Mouse (Mus musculus) Patski (cell line): Measurements from ENCODE around the gene Stat3. TPM values are rescaled to one million over a fixed set of nuclear protein-coding genes. Genes with fewer than 3 reads are reported as not detected.

ENCODE experiments used
- ATAC-seq: fragments of 100-300 bp; one replicate; pipeline ENCODE4 v1.8.0; 2021
- CTCF ChIA-PET: fragments of 350-600 bp; sonication (Branson Sonifier 250); formaldehyde crosslinking; loops from one replicate; lab custom pipeline; 2022; ENCODE audit warnings: inconsistent platforms; lab: Charles Lee
- POLR2A ChIA-PET: fragments of 350-600 bp; sonication (Branson Sonifier 250); formaldehyde crosslinking; loops from one replicate; lab custom pipeline; 2022; ENCODE audit warnings: antibody characterized with exemption, inconsistent platforms; lab: Charles Lee
- DNase-seq: peaks from one replicate; pipeline ENCODE4 v3.0.0-alpha.2; 2011; ENCODE audit warnings: low read depth, low spot score
- H3K27me3 ChIP-seq: fragments of 371-371 bp; one replicate; pipeline ENCODE4 v1.5.1; 2021
- CTCF ChIP-seq: fragments of 100-300 bp; IDR thresholded peaks from one replicate; pipeline ENCODE4 v1.5.1; 2021
- in situ Hi-C: fragments of 300-500 bp; cut with MboI; formaldehyde crosslinking; loops from 3 replicates; pipeline ENCODE4 v1.11.1; 2018; ENCODE audit warnings: low pct_unique_long_range_greater_than_20kb, mixed read lengths
- polyA plus RNA-seq: library from polyadenylated mRNA; unstranded; gene quantifications from one replicate; pipeline ENCODE4 v1.2.3, GENCODE M21; 2021

Gene Stat3
- polyA plus RNA-seq, 1 experiment from 2014 or later, result 152 TPM

DNA sequence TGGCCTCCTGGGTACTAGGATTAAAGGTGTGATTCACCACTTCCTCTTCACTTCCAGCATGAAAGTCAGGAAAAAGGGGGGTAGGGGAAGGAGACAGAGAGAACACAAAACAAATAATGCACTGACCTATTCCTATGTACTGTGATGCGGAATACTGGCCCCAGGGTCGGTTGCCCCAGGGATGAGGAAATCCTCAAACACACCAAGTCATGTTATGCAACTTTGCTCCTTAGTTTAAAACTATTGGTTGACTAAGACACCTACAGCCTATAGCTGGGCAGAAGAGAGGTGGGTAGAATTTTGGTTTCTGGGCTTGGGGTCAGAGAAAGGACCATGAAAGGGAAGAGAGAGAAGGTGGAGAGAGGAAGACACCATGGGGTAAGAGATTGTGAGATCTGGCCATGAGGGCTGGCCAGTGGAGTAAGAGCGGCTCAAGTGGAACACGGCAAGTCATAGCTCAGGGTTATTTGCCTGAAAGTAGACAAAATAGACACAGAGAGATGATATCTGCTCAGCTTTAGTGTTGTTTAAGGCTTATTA lies 22.8 kb downstream of the Stat3 start:
- no peak for ATAC-seq
- in situ Hi-C loops, result no loop called here
- ChIA-PET POLR2A (interaction anchor here (0.7 kb wide), 1 partner anchor 9 kb away, joined by 3 read pairs; no protein-coding TSS in a partner anchor), CTCF (interaction anchor here (2.9 kb wide), 1 partner anchor 10 kb away, joined by 9 read pairs; no protein-coding TSS in a partner anchor)
- no peak for TF ChIP-seq CTCF
- no peak for DNase-seq
- H3K27me3 ChIP-seq, result no peaks in the 10 kb centered on the region

- ChIA-PET CTCF (interaction anchor here (0.7 to 2.9 kb wide), 3 partner anchors 9 to 11 kb away, joined by 3 to 9 read pairs (median 3); no protein-coding TSS in a partner anchor), POLR2A (interaction anchor here (1.4 kb wide), 1 partner anchor 13 kb away, joined by 8 read pairs; no protein-coding TSS in a partner anchor)
- ATAC-seq (no peak), DNase-seq (no peak)
- in situ Hi-C loops, result no loop called here
- no peak for TF ChIP-seq CTCF
- H3K27me3 ChIP-seq, result no peaks in the 10 kb centered on the region
These were observed 24.3 kb downstream of the Stat3 start for GRCm38 (mm10) chr11:100915063-100915462.

- ATAC-seq, result no peak
- no peak for TF ChIP-seq CTCF
These were observed 24.9 kb downstream of the Stat3 start for GRCm38 (mm10) chr11:100914415-100914814.

GRCm38 (mm10) chr11:100912401-100913155 lies 26.8 kb downstream of the Stat3 start:
- in situ Hi-C loops, result no loop called here
- no peak for TF ChIP-seq CTCF
- DNase-seq, result no peak
- ChIA-PET CTCF (no interaction called here), POLR2A (no interaction called here)
- ATAC-seq, result no peak
- H3K27me3 ChIP-seq, result no peaks in the 10 kb centered on the region

More at GRCm38 (mm10) chr11:100914415-100914814, 24.9 kb downstream of the Stat3 start:
- CTCF ChIA-PET, result interaction anchor here (0.7 kb wide), 1 partner anchor 9 kb away, joined by 3 read pairs; no protein-coding TSS in a partner anchor
- in situ Hi-C loops, result no loop called here
- POLR2A ChIA-PET, result interaction anchor here (1.4 kb wide), 1 partner anchor 13 kb away, joined by 8 read pairs; no protein-coding TSS in a partner anchor
- no peaks in the 10 kb centered on the region for H3K27me3 ChIP-seq
- DNase-seq, result no peak

DNA sequence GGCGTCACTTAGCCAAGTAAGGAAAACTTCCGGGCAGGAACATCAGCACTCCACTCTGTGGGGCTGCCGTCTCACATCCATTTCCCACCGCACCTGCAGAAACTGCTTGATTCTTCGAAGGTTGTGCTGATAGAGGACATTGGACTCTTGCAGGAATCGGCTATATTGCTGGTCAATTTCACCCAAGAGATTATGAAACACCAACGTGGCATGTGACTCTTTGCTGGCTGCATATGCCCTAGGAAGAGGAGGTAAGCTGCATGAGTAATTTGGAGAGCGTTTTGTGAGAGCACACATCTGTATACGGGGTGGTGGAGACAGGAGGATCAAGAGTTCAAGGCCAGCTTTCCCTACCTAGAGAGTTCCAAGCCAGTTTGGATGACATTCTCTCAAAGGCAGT lies 30.8 kb downstream of the Stat3 start:
- in situ Hi-C loops, result no loop called here
- CTCF ChIA-PET, result interaction anchor here (0.8 to 1.5 kb wide), 3 partner anchors 12 to 49 kb away, joined by 3 to 6 read pairs (median 3); no protein-coding TSS in a partner anchor
- DNase-seq (no peak), ATAC-seq (no peak)
- POLR2A ChIA-PET, result interaction anchor here (1.1 to 1.3 kb wide), 2 partner anchors 23 to 49 kb away, joined by 3 read pairs; no protein-coding TSS in a partner anchor
- H3K27me3 ChIP-seq, result no peaks in the 10 kb centered on the region
- no peak for TF ChIP-seq CTCF

DNA sequence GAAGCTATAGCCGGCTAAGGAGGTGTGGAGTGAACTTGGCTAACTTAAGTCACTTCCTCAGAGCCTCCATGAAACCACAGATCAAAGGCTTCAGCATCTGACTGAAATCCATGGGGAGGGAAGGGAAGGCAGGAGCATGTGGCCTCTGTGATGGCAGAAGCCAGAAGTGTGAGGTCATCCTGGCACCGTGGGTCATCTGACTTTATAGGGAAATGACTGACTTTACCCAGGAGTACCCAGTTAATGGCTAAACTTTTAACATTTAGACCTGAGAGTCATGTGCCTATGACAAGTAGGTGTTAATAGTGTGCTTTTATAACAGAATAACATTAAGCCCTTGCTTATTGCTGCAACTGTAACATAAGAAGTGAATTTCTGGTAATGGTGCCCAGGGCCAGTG lies 31.2 kb downstream of the Stat3 start:
- in situ Hi-C loops, result no loop called here
- DNase-seq, result peak; percentile 31
- no peak for TF ChIP-seq CTCF
- no peak for ATAC-seq
- H3K27me3 ChIP-seq, result no peaks in the 10 kb centered on the region
- ChIA-PET CTCF (interaction anchor here (0.8 to 1.5 kb wide), 3 partner anchors 10 to 49 kb away, joined by 3 to 6 read pairs (median 3); no protein-coding TSS in a partner anchor), POLR2A (interaction anchor here (1.3 kb wide), 1 partner anchor 24 kb away, joined by 3 read pairs; no protein-coding TSS in a partner anchor)

DNA sequence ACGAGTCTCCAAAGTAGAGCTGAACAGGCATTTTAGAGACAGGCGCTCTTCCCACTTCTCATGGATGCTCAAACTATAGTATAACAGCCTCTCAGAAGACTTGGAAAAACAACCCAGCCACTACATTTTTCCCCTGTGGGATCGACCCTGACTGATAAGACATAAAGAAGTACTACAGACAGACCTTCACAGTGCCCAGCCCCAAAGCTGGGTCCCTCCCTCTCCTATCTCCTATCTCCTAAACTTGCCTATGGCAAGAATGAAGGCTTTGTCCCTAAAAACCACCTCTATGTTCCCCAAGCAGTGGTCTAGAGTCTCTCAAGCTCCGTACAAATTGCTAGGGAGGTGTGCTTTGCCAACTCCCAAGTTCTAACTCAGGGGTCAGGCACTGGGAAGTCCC lies 32.5 kb downstream of the Stat3 start:
- ChIA-PET CTCF (interaction anchor here (1.5 kb wide), 2 partner anchors 9 to 50 kb away, joined by 3 to 6 read pairs; no protein-coding TSS in a partner anchor), POLR2A (interaction anchor here (0.6 to 1.3 kb wide), 3 partner anchors 12 to 25 kb away, joined by 3 read pairs; no protein-coding TSS in a partner anchor)
- TF ChIP-seq CTCF, result no peak
- no peak for DNase-seq
- no peak for ATAC-seq
- no peaks in the 10 kb centered on the region for H3K27me3 ChIP-seq
- in situ Hi-C loops, result no loop called here

DNA sequence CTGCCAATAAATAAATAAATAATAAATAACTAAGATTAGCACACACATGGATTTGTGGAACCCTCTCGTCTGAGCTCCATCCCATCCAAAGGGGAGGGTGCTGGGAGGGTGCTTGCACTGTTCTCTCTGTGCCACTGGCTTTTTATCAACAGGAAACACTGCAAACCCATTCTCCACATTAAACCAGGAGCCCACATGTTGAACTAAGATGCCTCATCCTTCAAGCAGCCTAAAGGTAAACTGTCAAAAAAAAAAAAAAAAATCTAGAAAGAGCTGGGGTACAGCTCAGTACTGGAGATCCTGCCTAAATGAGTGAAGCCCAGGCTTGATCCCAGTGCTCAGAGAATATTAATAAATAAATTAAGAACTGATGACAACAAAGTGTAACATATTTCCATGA lies 33.4 kb downstream of the Stat3 start:
- POLR2A ChIA-PET, result interaction anchor here (1.0 to 1.3 kb wide), 2 partner anchors 11 to 23 kb away, joined by 3 read pairs; no protein-coding TSS in a partner anchor

DNA sequence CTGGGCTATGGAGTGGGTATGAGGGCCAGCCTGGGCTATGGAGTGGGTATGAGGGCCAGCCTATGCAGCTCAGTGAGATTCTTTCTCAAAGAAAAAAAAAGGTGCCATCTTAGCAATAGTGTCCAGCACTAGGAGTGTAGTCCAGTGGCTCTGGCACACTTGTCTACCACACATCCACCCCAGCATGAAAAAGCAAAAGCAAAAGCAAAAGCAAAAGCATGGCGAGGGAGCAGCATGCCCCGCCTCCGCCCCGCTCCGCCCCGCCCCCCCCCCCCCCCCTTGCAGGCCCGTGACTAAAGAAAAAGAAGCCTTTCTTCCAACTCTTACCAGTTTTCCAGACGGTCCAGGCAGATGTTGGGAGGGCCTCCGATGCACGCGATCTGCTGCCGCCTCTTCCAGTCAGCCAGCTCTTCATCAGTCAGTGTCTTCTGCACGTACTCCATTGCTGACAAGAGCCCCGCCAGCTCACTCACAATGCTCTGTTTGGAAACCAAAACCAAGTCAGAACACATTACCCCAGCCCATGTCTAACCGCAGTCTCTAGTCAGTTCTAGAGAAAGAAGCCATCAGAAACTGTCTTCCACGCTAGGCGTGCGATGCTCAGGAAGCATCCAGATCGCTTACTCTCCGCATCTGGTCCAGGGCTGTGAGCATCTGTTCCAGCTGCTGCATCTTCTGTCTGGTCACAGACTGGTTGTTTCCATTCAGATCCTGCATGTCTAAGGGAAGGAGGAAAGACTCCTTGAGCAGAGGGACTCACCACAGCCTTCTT lies 34.6 kb downstream of the Stat3 start:
- ChIA-PET CTCF (interaction anchor here (1.1 to 1.2 kb wide), 2 partner anchors 10 to 11 kb away, joined by 3 read pairs; no protein-coding TSS in a partner anchor), POLR2A (interaction anchor here (0.5 to 0.8 kb wide), 2 partner anchors 25 to 34 kb away, joined by 3 to 5 read pairs; no protein-coding TSS in a partner anchor)
- no peak for TF ChIP-seq CTCF
- ATAC-seq (no peak), DNase-seq (no peak)
- no peaks in the 10 kb centered on the region for H3K27me3 ChIP-seq
- in situ Hi-C loops, result no loop called here

More for the DNA sequence above, 33.4 kb downstream of the Stat3 start:
- TF ChIP-seq CTCF, result no peak
- CTCF ChIA-PET, result interaction anchor here (1.0 to 1.2 kb wide), 2 partner anchors 9 to 31 kb away, joined by 3 read pairs; no protein-coding TSS in a partner anchor
- ATAC-seq, result no peak
- H3K27me3 ChIP-seq, result no peaks in the 10 kb centered on the region
- in situ Hi-C loops, result no loop called here
- no peak for DNase-seq
